Mouse (Mus musculus) thymus, adult 2 months (tissue): ENCODE results near the gene Nrp1.

Experiments
- CTCF ChIP-seq: fragments of 200-500 bp; IDR thresholded peaks from 2 replicates; pipeline ENCODE4 v1.5.1; 2012; ENCODE audit warnings: mild to moderate bottlenecking, control low read depth, low read length, moderate library complexity, borderline replicate concordance; ENCODE audit not compliant: control insufficient read depth, poor library complexity, insufficient read depth; ENCODE audit errors: extremely low read depth
- POLR2A ChIP-seq: fragments of 200-500 bp; IDR thresholded peaks from 2 replicates; pipeline ENCODE4 v1.6.1; 2012; ENCODE audit warnings: mild to moderate bottlenecking, low read length, control low read depth, moderate library complexity; ENCODE audit not compliant: control insufficient read depth, poor library complexity, insufficient read depth; ENCODE audit errors: extremely low read depth

- TF ChIP-seq CTCF (no peak), POLR2A (no peak)
Measured at GRCm38 (mm10) chr8:128511021-128511420, 152.6 kb downstream of the Nrp1 start.
